18 mouse cellular contexts compared by ENCODE assay signal in genomic region chr17:65902281-65902680, GRCm38 (mm10).
"Had no signal": no experiment of that assay in that cellular context is flagged by ENCODE, and none has a peak within 500 bp of the region (broad histone marks: within the 10 kb centered on the region; RNA-seq: fewer than 3 reads in every experiment).

No protein-coding gene starts in this region.

- H3K4me3 ChIP-seq: lung, embryonic 15.5 days; megakaryocyte, embryonic 14.5 days; midbrain, embryonic 13.5 days; midbrain, embryonic 15.5 days; neural tube, embryonic 12.5 days had no signal

- H3K27ac ChIP-seq: lung, embryonic 15.5 days; macrophage; midbrain, embryonic 13.5 days; midbrain, embryonic 15.5 days; neural tube, embryonic 12.5 days had no signal

- H3K4me1 ChIP-seq: midbrain, embryonic 15.5 days; neural tube, embryonic 12.5 days had no signal

- DNase-seq: lung, adult 2 months; lung, postnatal 14 days; lung, postnatal 36 days; retina, postnatal 1 day; right cerebral cortex, adult 18-20 months; right cerebral cortex, postnatal 25 days; right cerebral cortex, postnatal 4 days; spleen, adult 18-20 months; thymus, adult 2 months; thymus, postnatal 25 days; thymus, postnatal 4 days had no signal

- ATAC-seq: lung, postnatal 0 days; midbrain, embryonic 13.5 days; midbrain, embryonic 15.5 days had no signal
